Mouse (Mus musculus): ENCODE results near the gene Abhd17a. TPM values are rescaled to one million over a fixed set of nuclear protein-coding genes. Genes with fewer than 3 reads are reported as not detected.

Gene Abhd17a
- not detected for polyA plus RNA-seq (2014; fragmentation: Illumina TruSeq; extraction: RNeasy Lipid Tissue Mini Kit (QIAGEN cat#74804))

DNA sequence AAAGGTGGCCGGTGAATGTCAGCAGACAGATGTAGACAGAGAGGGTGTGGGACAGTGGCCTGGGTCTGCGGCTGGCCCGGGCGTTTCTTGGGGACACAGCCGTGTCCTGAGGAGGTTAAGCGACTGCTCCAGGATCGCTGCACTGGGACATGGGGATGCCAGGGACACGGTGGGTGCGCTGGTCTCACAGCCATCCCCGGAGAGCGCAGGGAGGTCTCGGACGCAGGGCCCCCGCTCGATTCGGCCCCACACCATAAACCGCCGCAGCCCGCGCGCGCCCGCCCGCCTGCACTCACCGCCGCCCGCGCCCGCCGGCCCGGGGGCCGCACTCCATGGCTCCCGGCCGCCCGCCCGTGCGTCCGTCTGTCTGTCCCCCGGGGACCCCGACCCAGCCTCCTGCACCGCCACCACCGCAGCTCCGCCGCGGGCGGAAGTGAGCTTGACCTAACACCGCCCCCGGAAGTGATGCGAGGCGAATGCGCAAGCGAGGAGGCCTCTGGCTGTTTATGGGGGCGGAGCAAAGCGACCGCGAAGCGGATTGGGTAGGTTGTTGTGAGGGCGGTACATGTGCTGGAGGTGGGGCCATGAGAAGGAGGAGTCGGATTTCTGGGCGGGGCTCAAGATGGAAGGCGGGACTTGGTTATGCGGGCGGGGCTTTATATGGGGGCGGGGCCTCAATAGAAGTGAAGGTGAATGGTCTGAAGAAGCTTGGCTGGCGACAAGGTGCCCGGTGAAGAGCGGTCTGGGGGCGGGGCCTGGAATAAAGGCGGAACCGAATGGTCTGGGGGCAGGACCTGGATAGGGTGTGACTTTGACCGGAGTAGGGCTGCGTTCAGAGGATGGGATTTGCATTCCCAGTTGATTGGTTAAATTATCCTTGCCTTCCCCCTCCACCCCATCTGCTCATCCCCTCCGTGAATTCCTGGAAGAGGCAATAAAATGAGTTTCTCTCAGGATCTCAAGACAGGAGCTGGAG, at the start of gene Abhd17a:
Gene Abhd17a (minus strand): TSS at position 463 of the 976 bp plus-strand sequence.

DNA sequence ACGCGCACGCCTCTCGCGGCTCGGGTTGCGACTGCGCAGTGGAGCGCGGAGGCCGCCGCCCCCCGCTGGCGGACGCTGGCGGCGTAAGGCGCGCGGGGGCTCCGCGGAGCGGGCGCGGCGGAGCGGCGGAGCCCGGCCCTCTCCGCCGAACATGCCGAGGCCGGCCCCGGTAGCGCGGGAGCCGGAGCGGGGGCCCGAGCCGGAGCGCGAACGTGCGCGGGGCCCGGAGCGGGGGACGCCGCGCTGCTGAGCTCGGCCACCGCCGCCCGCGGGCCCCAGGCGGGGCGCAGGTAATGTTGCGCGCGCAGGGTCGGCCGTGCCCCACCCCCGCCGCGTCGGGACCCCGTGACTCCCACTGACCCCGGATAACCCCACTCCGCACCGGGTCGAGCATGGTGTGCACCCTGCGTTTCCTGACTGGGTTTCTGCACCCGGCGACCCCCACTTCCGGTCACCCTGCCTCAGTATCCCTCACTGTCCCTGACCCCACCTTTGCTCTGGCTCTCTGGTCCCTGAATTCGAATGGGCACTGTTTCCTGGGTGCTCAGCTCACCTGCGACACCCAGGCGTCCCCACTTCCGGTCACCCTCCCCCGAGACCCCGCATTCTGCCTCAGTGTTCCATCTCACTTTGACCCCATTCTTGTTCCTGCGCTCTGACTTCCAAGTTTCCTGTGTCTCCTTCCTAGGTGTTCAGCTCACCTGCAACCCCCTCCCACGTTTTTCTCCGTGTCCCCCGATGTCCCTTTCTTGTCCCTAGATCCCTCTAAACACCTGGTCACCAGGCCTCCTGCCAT, 32.7 kb upstream of the Abhd17a start, which contains the start of gene Csnk1g2:
Gene Csnk1g2 (plus strand): TSS at position 178 of the 796 bp plus-strand sequence.

DNA sequence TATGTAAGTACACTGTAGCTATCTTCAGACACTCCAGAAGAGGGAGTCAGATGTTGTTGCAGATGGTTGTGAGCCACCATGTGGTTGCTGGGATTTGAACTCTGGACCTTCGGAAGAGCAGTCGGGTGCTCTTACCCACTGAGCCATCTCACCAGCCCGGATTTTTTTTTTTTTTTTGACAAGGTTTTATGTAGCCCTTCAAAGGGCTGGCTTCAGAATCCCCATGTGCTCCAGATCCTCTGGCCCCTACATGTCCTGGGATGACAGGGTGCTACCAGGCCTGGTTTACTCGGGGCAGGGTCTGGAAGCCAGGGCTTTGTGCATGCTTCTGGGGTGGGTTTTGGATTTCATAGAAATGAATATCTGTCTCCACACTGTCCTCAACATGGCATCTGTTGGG, 15.6 kb upstream of the Abhd17a start, which contains the start of gene Gm49322:
Gene Gm49322 (plus strand): TSS at position 301 of the 400 bp plus-strand sequence.

DNA sequence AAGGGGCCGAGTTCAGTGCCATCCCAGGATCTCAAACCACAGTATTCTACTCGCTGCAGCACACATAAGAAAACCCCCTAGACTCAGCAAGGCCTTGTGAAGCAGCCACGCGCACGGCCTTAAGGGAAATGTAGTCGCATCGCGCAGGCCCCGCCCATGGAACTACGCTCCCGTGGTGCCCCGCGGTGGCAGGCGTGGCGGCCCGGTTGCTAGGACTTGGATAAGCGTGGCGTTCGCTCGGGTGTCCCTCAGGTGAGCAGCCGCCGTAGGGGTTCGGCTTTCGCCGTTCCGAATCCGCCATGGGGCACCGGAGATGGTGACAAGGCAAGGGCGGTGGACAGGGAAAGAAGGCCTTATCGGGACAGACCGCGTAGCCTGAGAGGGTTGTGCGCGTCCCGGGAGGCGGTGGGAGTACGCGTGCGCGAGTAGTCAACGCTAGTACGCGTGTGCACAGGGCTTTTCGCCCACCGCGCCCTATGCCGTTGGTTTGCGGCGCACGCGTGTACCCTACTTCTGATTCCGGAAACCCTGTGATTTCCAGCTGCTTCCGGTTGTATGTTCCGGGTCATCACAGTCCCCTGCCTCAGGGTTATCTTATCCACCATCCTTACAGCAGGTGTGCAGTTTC, 12.7 kb upstream of the Abhd17a start, which contains the start of the genes Scamp4 and Adat3:
Gene Scamp4 (plus strand): TSS at position 175 of the 628 bp plus-strand sequence.
Gene Adat3 (plus strand): TSS at position 183 of the 628 bp plus-strand sequence.

GRCm38 (mm10) chr10:80577195-80578130, 12.7 kb downstream of the Abhd17a start, which contains the start of gene Klf16:
Gene Klf16 (minus strand): TSS chr10:80577321.

GRCm38 (mm10) chr10:80561116-80561944, 28.8 kb downstream of the Abhd17a start, which contains the start of gene Rexo1:
Gene Rexo1 (minus strand): TSS chr10:80561560.

DNA sequence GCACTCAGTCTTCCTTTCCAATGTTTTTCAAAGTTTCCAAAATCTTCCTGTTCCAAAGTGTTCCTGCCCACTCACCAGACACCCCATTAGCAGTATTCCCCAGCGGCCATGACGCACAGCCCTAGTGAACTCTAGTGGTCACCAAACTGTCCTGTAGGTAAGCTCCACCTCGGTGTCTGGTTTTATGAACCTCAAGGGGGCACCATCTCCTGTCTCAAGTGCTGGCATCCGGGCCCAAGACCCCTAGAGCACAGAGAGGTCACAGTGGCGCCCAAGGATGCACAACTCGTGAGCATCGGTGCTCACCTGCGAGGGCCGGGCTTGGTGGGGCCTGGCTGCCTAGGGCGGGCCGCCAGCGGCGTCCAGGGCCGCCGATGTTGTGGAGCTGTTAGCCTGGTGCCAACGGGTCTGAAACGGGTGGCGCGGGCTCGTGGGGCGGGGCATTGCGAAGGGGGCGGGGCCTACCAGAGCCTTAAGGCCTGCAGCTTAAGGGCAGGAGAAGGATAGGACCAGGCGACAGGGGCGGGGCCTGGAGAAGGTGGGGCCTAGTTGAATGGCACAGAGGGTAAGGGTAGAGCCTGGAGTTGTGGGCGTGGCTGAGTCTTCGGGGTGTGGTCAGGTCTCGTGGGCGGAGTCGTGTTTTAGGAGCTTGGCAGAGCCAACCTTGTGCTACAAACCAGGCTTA, 51.3 kb downstream of the Abhd17a start, which contains the start of gene Atp8b3:
Gene Atp8b3 (minus strand): TSS at position 415 of the 685 bp plus-strand sequence.

Other genes starting within 250 kb of the Abhd17a start
- not detected for gene Adamtsl5, start 241.9 kb downstream of the Abhd17a start, polyA plus RNA-seq (2014; fragmentation: Illumina TruSeq; extraction: RNeasy Lipid Tissue Mini Kit (QIAGEN cat#74804))
- not detected for gene Plk5, start 233.9 kb downstream of the Abhd17a start, polyA plus RNA-seq (2014; fragmentation: Illumina TruSeq; extraction: RNeasy Lipid Tissue Mini Kit (QIAGEN cat#74804))
- 29.8 TPM for gene Mex3d, start 202.7 kb downstream of the Abhd17a start, polyA plus RNA-seq (2014; fragmentation: Illumina TruSeq; extraction: RNeasy Lipid Tissue Mini Kit (QIAGEN cat#74804))
- gene Mbd3, start 190.8 kb downstream of the Abhd17a start, polyA plus RNA-seq (2014; fragmentation: Illumina TruSeq; extraction: RNeasy Lipid Tissue Mini Kit (QIAGEN cat#74804)) = not detected
- not detected for gene Uqcr11, start 183.5 kb downstream of the Abhd17a start, polyA plus RNA-seq (2014; fragmentation: Illumina TruSeq; extraction: RNeasy Lipid Tissue Mini Kit (QIAGEN cat#74804))
- 6.6 TPM for gene Tcf3, start 156.7 kb downstream of the Abhd17a start, polyA plus RNA-seq (2014; fragmentation: Illumina TruSeq; extraction: RNeasy Lipid Tissue Mini Kit (QIAGEN cat#74804))
- not detected for gene Onecut3, start 95.5 kb downstream of the Abhd17a start, polyA plus RNA-seq (2014; fragmentation: Illumina TruSeq; extraction: RNeasy Lipid Tissue Mini Kit (QIAGEN cat#74804))
- gene Atp8b3, start 51.2 kb downstream of the Abhd17a start, polyA plus RNA-seq (2014; fragmentation: Illumina TruSeq; extraction: RNeasy Lipid Tissue Mini Kit (QIAGEN cat#74804)) = not detected
- 0.77 TPM for gene Rexo1, start 28.8 kb downstream of the Abhd17a start, polyA plus RNA-seq (2014; fragmentation: Illumina TruSeq; extraction: RNeasy Lipid Tissue Mini Kit (QIAGEN cat#74804))
- 3.8 TPM for gene Klf16, start 13.0 kb downstream of the Abhd17a start, polyA plus RNA-seq (2014; fragmentation: Illumina TruSeq; extraction: RNeasy Lipid Tissue Mini Kit (QIAGEN cat#74804))
- gene Scamp4, start 12.5 kb upstream of the Abhd17a start, polyA plus RNA-seq (2014; fragmentation: Illumina TruSeq; extraction: RNeasy Lipid Tissue Mini Kit (QIAGEN cat#74804)) = not detected
- gene Adat3, start 12.5 kb upstream of the Abhd17a start, polyA plus RNA-seq (2014; fragmentation: Illumina TruSeq; extraction: RNeasy Lipid Tissue Mini Kit (QIAGEN cat#74804)) = not detected
- not detected for gene Gm49322, start 15.7 kb upstream of the Abhd17a start, polyA plus RNA-seq (2014; fragmentation: Illumina TruSeq; extraction: RNeasy Lipid Tissue Mini Kit (QIAGEN cat#74804))
- gene Csnk1g2, start 32.5 kb upstream of the Abhd17a start, polyA plus RNA-seq (2014; fragmentation: Illumina TruSeq; extraction: RNeasy Lipid Tissue Mini Kit (QIAGEN cat#74804)) = 0.77 TPM
- 0.51 TPM for gene Btbd2, start 66.7 kb upstream of the Abhd17a start, polyA plus RNA-seq (2014; fragmentation: Illumina TruSeq; extraction: RNeasy Lipid Tissue Mini Kit (QIAGEN cat#74804))
- gene Mknk2, start 87.8 kb upstream of the Abhd17a start, polyA plus RNA-seq (2014; fragmentation: Illumina TruSeq; extraction: RNeasy Lipid Tissue Mini Kit (QIAGEN cat#74804)) = 1.5 TPM
- gene Mob3a, start 111.6 kb upstream of the Abhd17a start, polyA plus RNA-seq (2014; fragmentation: Illumina TruSeq; extraction: RNeasy Lipid Tissue Mini Kit (QIAGEN cat#74804)) = 3.1 TPM
- gene Izumo4, start 111.8 kb upstream of the Abhd17a start, polyA plus RNA-seq (2014; fragmentation: Illumina TruSeq; extraction: RNeasy Lipid Tissue Mini Kit (QIAGEN cat#74804)) = 0.46 TPM
- gene Ap3d1, start 151.9 kb upstream of the Abhd17a start, polyA plus RNA-seq (2014; fragmentation: Illumina TruSeq; extraction: RNeasy Lipid Tissue Mini Kit (QIAGEN cat#74804)) = 8.9 TPM
- 3.4 TPM for gene Dot1l, start 164.9 kb upstream of the Abhd17a start, polyA plus RNA-seq (2014; fragmentation: Illumina TruSeq; extraction: RNeasy Lipid Tissue Mini Kit (QIAGEN cat#74804))
- gene Sf3a2, start 207.9 kb upstream of the Abhd17a start, polyA plus RNA-seq (2014; fragmentation: Illumina TruSeq; extraction: RNeasy Lipid Tissue Mini Kit (QIAGEN cat#74804)) = 6.4 TPM
- gene Plekhj1, start 208.3 kb upstream of the Abhd17a start, polyA plus RNA-seq (2014; fragmentation: Illumina TruSeq; extraction: RNeasy Lipid Tissue Mini Kit (QIAGEN cat#74804)) = 2.9 TPM
- gene Amh, start 214.9 kb upstream of the Abhd17a start, polyA plus RNA-seq (2014; fragmentation: Illumina TruSeq; extraction: RNeasy Lipid Tissue Mini Kit (QIAGEN cat#74804)) = not detected
- not detected for gene Jsrp1, start 223.2 kb upstream of the Abhd17a start, polyA plus RNA-seq (2014; fragmentation: Illumina TruSeq; extraction: RNeasy Lipid Tissue Mini Kit (QIAGEN cat#74804))
- gene Oaz1, start 236.3 kb upstream of the Abhd17a start, polyA plus RNA-seq (2014; fragmentation: Illumina TruSeq; extraction: RNeasy Lipid Tissue Mini Kit (QIAGEN cat#74804)) = 134 TPM